Mouse (Mus musculus): ENCODE measurements around the gene Vmn1r143. TPM values are rescaled to one million over a fixed set of nuclear protein-coding genes. Genes with fewer than 3 reads are reported as not detected.
"Not testable (repeated sequence)": the region's sequence is repeated elsewhere in the genome, so short reads cannot be mapped to it uniquely, and the experiment has no call there.

The Vmn1r143 gene
- total RNA-seq (2021) = not detected

GRCm38 (mm10) chr7:22189077-22189476 lies at the start of gene Vmn1r143:
Vmn1r143 (plus strand) TSS chr7:22189377.
- intact Hi-C loops (cut with DNase I); DNase-seq (ENCODE audit: low spot score in 2 of 2): not testable (repeated sequence)

GRCm38 (mm10) chr7:22163935-22164334 lies 25.2 kb upstream of the Vmn1r143 start, which contains the start of gene Vmn1r142:
Vmn1r142 (minus strand) TSS chr7:22164035.
- DNase-seq (ENCODE audit: low spot score in 2 of 2); intact Hi-C loops (cut with DNase I): not testable (repeated sequence)

- intact Hi-C loops (cut with DNase I); DNase-seq (ENCODE audit: low spot score in 2 of 2): not testable (repeated sequence)
Measured at GRCm38 (mm10) chr7:22201164-22201563, 12.0 kb downstream of the Vmn1r143 start, which contains the start of gene Gm8653. Gm8653 (minus strand) TSS chr7:22201264.

- intact Hi-C loops (cut with DNase I); DNase-seq (ENCODE audit: low spot score in 2 of 2): not testable (repeated sequence)
Measured at GRCm38 (mm10) chr7:22229384-22229783, 40.2 kb downstream of the Vmn1r143 start, which contains the start of gene Gm8453. Gm8453 (minus strand) TSS chr7:22229484.

Other genes starting within 250 kb of the Vmn1r143 start
- not detected for gene Vmn1r137, start 194.8 kb upstream of the Vmn1r143 start, total RNA-seq (2021)
- not detected for gene Vmn1r138, start 160.5 kb upstream of the Vmn1r143 start, total RNA-seq (2021)
- gene Gm6176, start 133.1 kb upstream of the Vmn1r143 start, total RNA-seq (2021) = not detected
- gene Vmn1r139, start 120.3 kb upstream of the Vmn1r143 start, total RNA-seq (2021) = not detected
- gene Gm16451, start 71.1 kb upstream of the Vmn1r143 start, total RNA-seq (2021) = not detected
- not detected for gene Gm10666, start 54.6 kb upstream of the Vmn1r143 start, total RNA-seq (2021)
- not detected for gene Vmn1r142, start 25.3 kb upstream of the Vmn1r143 start, total RNA-seq (2021)
- not detected for gene Gm8653, start 11.9 kb downstream of the Vmn1r143 start, total RNA-seq (2021)
- not detected for gene Gm8453, start 40.1 kb downstream of the Vmn1r143 start, total RNA-seq (2021)
- gene Gm4187, start 140.3 kb downstream of the Vmn1r143 start, total RNA-seq (2021) = not detected
- gene Gm8660, start 181.7 kb downstream of the Vmn1r143 start, total RNA-seq (2021) = not detected
- not detected for gene Vmn1r148, start 224.2 kb downstream of the Vmn1r143 start, total RNA-seq (2021)
- not detected for gene Vmn1r149, start 248.9 kb downstream of the Vmn1r143 start, total RNA-seq (2021)

All from left cerebral cortex, postnatal 36 days (tissue).